In genomic region chr14:32176590-32176989, GRCm38 (mm10) we compare ENCODE assay signal across 9 mouse cellular contexts. TPM values are rescaled to one million over a fixed set of nuclear protein-coding genes. Genes with fewer than 3 reads are reported as not detected.
A peak's percentile ranks its signal among the peaks of the same experiment; 100 is the strongest.
DNase-seq lines count a peak whose midpoint lies in the region; ATAC-seq and TF ChIP-seq lines count a peak whose summit lies in the region.
"Not testable (repeated sequence)": the region's sequence is repeated elsewhere in the genome, so short reads cannot be mapped to it uniquely, and the experiment has no call there.
"Had no signal": no experiment of that assay in that cellular context is flagged by ENCODE, and none has a peak within 500 bp of the region (broad histone marks: within the 10 kb centered on the region; RNA-seq: fewer than 3 reads in every experiment).

No protein-coding gene starts in this region.

- ATAC-seq in intestine, embryonic 16.5 days = peak; percentile 53; the same call in 1 of the 2 replicates
- peak; percentile 62; the same call in 1 of the 2 replicates for ATAC-seq in intestine, postnatal 0 days

- H3K27ac ChIP-seq in intestine, embryonic 16.5 days (ENCODE audit: low read length); intestine, postnatal 0 days (ENCODE audit: low read depth, low read length): not testable (repeated sequence)

- H3K9me3 ChIP-seq in intestine, embryonic 16.5 days (ENCODE audit: control insufficient read depth, low read length); intestine, postnatal 0 days (ENCODE audit: control insufficient read depth): not testable (repeated sequence)

- not testable (repeated sequence) for H3K4me1 ChIP-seq in intestine, embryonic 16.5 days (ENCODE audit: control insufficient read depth, insufficient read depth, low read length); intestine, postnatal 0 days (replicated peaks; ENCODE audit: control insufficient read depth, insufficient read depth, low read length)

- 76% methylated on average over 4 of the region's 5 CpGs for WGBS in intestine, embryonic 16.5 days
- 62% methylated on average over 4 of the region's 5 CpGs for WGBS in intestine, postnatal 0 days

- H3K27me3 ChIP-seq in intestine, embryonic 16.5 days (replicated peaks; ENCODE audit: control insufficient read depth, insufficient read depth, low read length); intestine, postnatal 0 days (replicated peaks; ENCODE audit: control insufficient read depth, insufficient read depth, low read length): not testable (repeated sequence)

- not testable (repeated sequence) for H3K4me2 ChIP-seq in intestine, embryonic 16.5 days (ENCODE audit: low read depth, low read length); intestine, postnatal 0 days (replicated peaks; ENCODE audit: low read depth)

- DNase-seq in heart, adult 11 months = peak; percentile 31

- peaks cover 15% of the 10 kb centered on the region for H3K36me3 ChIP-seq in intestine, embryonic 16.5 days (ENCODE audit: control insufficient read depth, insufficient read depth, low read length)
- H3K36me3 ChIP-seq in intestine, postnatal 0 days (ENCODE audit: control insufficient read depth, insufficient read depth) = peaks cover 54% of the 10 kb centered on the region

- not testable (repeated sequence) for TF ChIP-seq CTCF in intestine, postnatal 0 days (IDR thresholded peaks at IDR 0.05; ENCODE audit: low read depth)

- H3K9ac ChIP-seq in intestine, embryonic 16.5 days (ENCODE audit: low read depth, low read length); intestine, postnatal 0 days (ENCODE audit: low read depth, low read length): not testable (repeated sequence)

- not testable (repeated sequence) for H3K4me3 ChIP-seq in intestine, embryonic 16.5 days (ENCODE audit: low read length); intestine, postnatal 0 days (ENCODE audit: low read depth, low read length)

RNA-seq across cellular contexts. Expression of gene Ncoa4, which starts 16.9 kb away (rescaled TPM):
- 208 and 249 TPM in 2 replicates for polyA plus RNA-seq in intestine, embryonic 16.5 days (2015; fragmentation: Nextera tagmentation; extraction: Ambion mirVana)
- polyA plus RNA-seq in intestine, postnatal 0 days (2015; fragmentation: Nextera tagmentation; extraction: Ambion mirVana) = 239 and 254 TPM in 2 replicates

RNA-seq across cellular contexts. Expression of gene Timm23, which starts 25.1 kb away (rescaled TPM):
- polyA plus RNA-seq in intestine, embryonic 16.5 days (2015; fragmentation: Nextera tagmentation; extraction: Ambion mirVana) = 312 and 350 TPM in 2 replicates
- polyA plus RNA-seq in intestine, postnatal 0 days (2015; fragmentation: Nextera tagmentation; extraction: Ambion mirVana) = 196 and 209 TPM in 2 replicates

RNA-seq across cellular contexts. Expression of gene Parg, which starts 25.2 kb away (rescaled TPM):
- polyA plus RNA-seq in intestine, embryonic 16.5 days (2015; fragmentation: Nextera tagmentation; extraction: Ambion mirVana) = 24.7 and 28.2 TPM in 2 replicates
- 15.7 and 19.7 TPM in 2 replicates for polyA plus RNA-seq in intestine, postnatal 0 days (2015; fragmentation: Nextera tagmentation; extraction: Ambion mirVana)

RNA-seq across cellular contexts. Expression of gene Msmb, which starts 34.8 kb away (rescaled TPM):
- polyA plus RNA-seq in intestine, embryonic 16.5 days (2015; fragmentation: Nextera tagmentation; extraction: Ambion mirVana) = not detected in 2 replicates
- polyA plus RNA-seq in intestine, postnatal 0 days (2015; fragmentation: Nextera tagmentation; extraction: Ambion mirVana) = not detected in 2 replicates
- polyA plus RNA-seq: adrenal gland, adult 2 months; brain, embryonic 14.5 days; C2C12; CD4-positive, CD25-positive, alpha-beta regulatory T cell, adult 4 months; G1E; Patski had no signal
